34 mouse cellular contexts compared by ENCODE assay signal in the genomic region with DNA sequence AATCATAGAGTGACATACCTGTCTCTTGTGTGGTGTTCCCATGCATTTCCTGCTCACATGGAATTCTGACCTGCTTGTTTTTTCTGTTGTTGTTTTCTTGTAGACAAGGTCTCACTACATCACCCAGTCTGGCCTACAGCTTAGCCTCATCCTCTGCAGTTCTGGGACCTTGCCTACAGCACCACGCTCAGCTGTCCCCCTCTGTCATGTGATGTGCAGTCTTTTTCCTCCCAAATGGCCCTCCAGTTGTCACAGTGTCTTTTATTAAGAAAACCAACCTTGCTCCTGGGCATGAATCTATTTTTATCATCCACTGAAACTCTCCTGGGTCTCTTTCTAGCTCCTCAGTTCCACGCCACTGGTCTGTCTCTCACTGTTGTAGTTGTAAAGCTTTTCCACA.
"Had no signal": no experiment of that assay in that cellular context is flagged by ENCODE, and none has a peak within 500 bp of the region (broad histone marks: within the 10 kb centered on the region; RNA-seq: fewer than 3 reads in every experiment).

No protein-coding gene starts in this region.

- H3K27me3 ChIP-seq: heart, embryonic 13.5 days; heart, embryonic 15.5 days; hindbrain, embryonic 12.5 days; hindbrain, embryonic 13.5 days; hindbrain, embryonic 15.5 days; intestine, embryonic 15.5 days; kidney, embryonic 15.5 days had no signal

- H3K4me2 ChIP-seq: heart, embryonic 11.5 days; heart, embryonic 13.5 days; heart, embryonic 15.5 days; hindbrain, embryonic 12.5 days; hindbrain, embryonic 13.5 days; hindbrain, embryonic 14.5 days; hindbrain, embryonic 15.5 days; intestine, embryonic 15.5 days; kidney, embryonic 15.5 days had no signal

- H3K4me3 ChIP-seq: heart, adult 2 months; heart, embryonic 13.5 days; heart, embryonic 15.5 days; hindbrain, embryonic 10.5 days; hindbrain, embryonic 12.5 days; hindbrain, embryonic 13.5 days; hindbrain, embryonic 15.5 days; intestine, embryonic 15.5 days; kidney, embryonic 15.5 days; layer of hippocampus, adult 2 months had no signal

- DNase-seq: heart, adult 2 months; heart, postnatal 10 days; heart, postnatal 14 days; heart, postnatal 36 days; heart, postnatal 4 days; kidney, adult 11 months; kidney, adult 18-20 months; kidney, adult 2 months; kidney, adult 8-10 months; kidney, adult 9 months; kidney, postnatal 10 days; kidney, postnatal 14 days; kidney, postnatal 25 days; kidney, postnatal 36 days; kidney, postnatal 4 days; layer of hippocampus, adult 9-11 months; layer of hippocampus, postnatal 36 days had no signal

- ATAC-seq: hindbrain, embryonic 16.5 days; hindbrain, postnatal 0 days; inflammation-experienced regulatory T-cells, adult 6 months; intestine, embryonic 15.5 days; intestine, embryonic 16.5 days; intestine, postnatal 0 days had no signal

- H3K4me1 ChIP-seq: heart, embryonic 13.5 days; heart, embryonic 15.5 days; hindbrain, embryonic 10.5 days; hindbrain, embryonic 12.5 days; hindbrain, embryonic 13.5 days; hindbrain, embryonic 15.5 days; intestine, embryonic 15.5 days; kidney, embryonic 15.5 days had no signal

- H3K9ac ChIP-seq: heart, embryonic 13.5 days; heart, embryonic 15.5 days; hindbrain, embryonic 12.5 days; hindbrain, embryonic 13.5 days; hindbrain, embryonic 14.5 days; hindbrain, embryonic 15.5 days; intestine, embryonic 15.5 days; kidney, embryonic 15.5 days had no signal

- H3K27ac ChIP-seq: heart, adult 2 months; heart, embryonic 13.5 days; heart, embryonic 15.5 days; hindbrain, embryonic 10.5 days; hindbrain, embryonic 12.5 days; hindbrain, embryonic 13.5 days; hindbrain, embryonic 14.5 days; hindbrain, embryonic 15.5 days; hindbrain, postnatal 0 days; intestine, embryonic 15.5 days; kidney, embryonic 15.5 days; kidney, postnatal 0 days; layer of hippocampus, adult 2 months had no signal

- H3K9me3 ChIP-seq: heart, embryonic 15.5 days; hindbrain, embryonic 12.5 days; hindbrain, embryonic 13.5 days; intestine, embryonic 15.5 days; kidney, embryonic 15.5 days had no signal
